ENCODE assay signal across 8 mouse cellular contexts in the genomic region with DNA sequence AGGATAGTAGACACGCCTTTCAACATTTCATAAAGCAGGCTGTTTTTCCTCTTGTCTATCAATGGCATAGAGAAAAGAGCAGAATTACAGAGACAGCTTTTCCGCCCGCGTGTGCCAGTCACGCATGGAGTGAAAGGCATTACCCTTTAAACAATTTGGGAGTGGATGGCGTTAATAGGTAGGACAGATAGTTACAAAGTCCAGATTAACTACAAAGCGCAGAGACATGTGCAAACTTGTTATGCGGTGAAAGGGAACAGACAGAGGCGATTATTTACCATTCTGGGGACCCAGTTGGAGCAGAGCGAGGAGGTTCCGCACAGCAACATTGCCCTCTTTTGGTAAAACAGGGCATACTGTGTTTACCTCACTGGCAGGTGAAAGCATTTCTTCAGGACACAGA.
A peak's percentile ranks its signal among the peaks of the same experiment; 100 is the strongest.
DNase-seq lines count a peak whose midpoint lies in the region; ATAC-seq and TF ChIP-seq lines count a peak whose summit lies in the region.

No protein-coding gene starts in this region.

- peak; percentile 87 for ATAC-seq in common myeloid progenitor, adult 5-6 weeks (replicated peaks; ENCODE audit: low read depth, poor library complexity, severe bottlenecking)
- ATAC-seq in heart, embryonic 12.5 days (ENCODE audit: insufficient number of reproducible peaks, low FRiP score) = no peak
- peak; percentile 79; the same call in 1 of the 2 replicates for ATAC-seq in kidney, embryonic 16.5 days (ENCODE audit: low FRiP score, low TSS enrichment)
- peak; percentile 84; the same call in 1 of the 2 replicates for ATAC-seq in limb, embryonic 14.5 days (ENCODE audit: low FRiP score, low read depth)
- ATAC-seq in midbrain, postnatal 0 days (ENCODE audit: low FRiP score) = peak; percentile 81; the same call in 1 of the 2 replicates

- no peaks in the 10 kb centered on the region for H3K36me3 ChIP-seq in heart, embryonic 12.5 days
- H3K36me3 ChIP-seq in kidney, embryonic 16.5 days (ENCODE audit: insufficient read depth, low read length) = no peaks in the 10 kb centered on the region
- H3K36me3 ChIP-seq in limb, embryonic 14.5 days (ENCODE audit: control insufficient read depth, insufficient read depth, low read length) = no peaks in the 10 kb centered on the region
- H3K36me3 ChIP-seq in midbrain, postnatal 0 days (ENCODE audit: insufficient read depth, low read length) = no peaks in the 10 kb centered on the region

- DNase-seq in gastrocnemius, adult 2 months = peak; percentile 17
- DNase-seq in gastrocnemius, postnatal 36 days = no peak
- DNase-seq in limb, embryonic 14.5 days (ENCODE audit: low spot score) = peak; percentile 79
- DNase-seq in midbrain, postnatal 0 days (ENCODE audit: low spot score) = peak; percentile 85
- peak; percentile 13 to 48 for DNase-seq in urinary bladder, postnatal 36 days (ENCODE audit: low spot score in 2 of 2)

- 12% methylated on average over 11 of the region's 11 CpGs for WGBS in heart, embryonic 12.5 days
- 12% methylated on average over 11 of the region's 11 CpGs for WGBS in kidney, embryonic 16.5 days
- WGBS in limb, embryonic 14.5 days = 4% methylated on average over 11 of the region's 11 CpGs
- WGBS in midbrain, postnatal 0 days = under 1% methylated on average over 11 of the region's 11 CpGs

- intact Hi-C loops in gastrocnemius, adult 2 months (cut with DNase I) = no loop called here
- intact Hi-C loops in gastrocnemius, postnatal 36 days (cut with DNase I) = no loop called here

- peak overlapping the region; percentile 65 for H3K4me2 ChIP-seq in heart, embryonic 12.5 days
- H3K4me2 ChIP-seq in kidney, embryonic 16.5 days (replicated peaks; ENCODE audit: low read depth, low read length) = peak overlapping the region; percentile 53
- peak overlapping the region; percentile 54 for H3K4me2 ChIP-seq in limb, embryonic 14.5 days (replicated peaks; ENCODE audit: low read depth, low read length, severe bottlenecking)
- peak overlapping the region; percentile 54 for H3K4me2 ChIP-seq in midbrain, postnatal 0 days (ENCODE audit: low read depth, low read length, poor library complexity, severe bottlenecking)

- TF ChIP-seq CTCF in gastrocnemius, adult 2 months (IDR thresholded peaks at IDR 0.05) = peak; percentile 60
- peak; percentile 91 for TF ChIP-seq CTCF in midbrain, postnatal 0 days (IDR thresholded peaks at IDR 0.05)

- no peak for TF ChIP-seq POLR2A in limb, embryonic 14.5 days (IDR thresholded peaks at IDR 0.05; ENCODE audit: borderline replicate concordance, extremely low read depth, insufficient read depth, insufficient read length)

- no peaks in the 10 kb centered on the region; the same call in 1 of the 2 replicates for H3K27me3 ChIP-seq in heart, embryonic 12.5 days (replicated peaks)
- H3K27me3 ChIP-seq in kidney, embryonic 16.5 days (ENCODE audit: insufficient read depth, low read length) = peaks cover 4% of the 10 kb centered on the region; the same call in 1 of the 2 replicates
- H3K27me3 ChIP-seq in limb, embryonic 14.5 days (ENCODE audit: control insufficient read depth, insufficient read depth, low read length) = no peaks in the 10 kb centered on the region
- peaks cover 26% of the 10 kb centered on the region for H3K27me3 ChIP-seq in midbrain, postnatal 0 days (ENCODE audit: insufficient read depth, low read length)

- peak overlapping the region; percentile 56; the same call in 1 of the 2 replicates for H3K9ac ChIP-seq in heart, embryonic 12.5 days
- no peak overlapping the region for H3K9ac ChIP-seq in kidney, embryonic 16.5 days (replicated peaks; ENCODE audit: low read length)
- peak overlapping the region; percentile 25; the same call in 1 of the 2 replicates for H3K9ac ChIP-seq in limb, embryonic 14.5 days (ENCODE audit: low read depth, low read length, severe bottlenecking)
- H3K9ac ChIP-seq in midbrain, postnatal 0 days (replicated peaks; ENCODE audit: low read length, poor library complexity, severe bottlenecking) = no peak overlapping the region

- no peaks in the 10 kb centered on the region for H3K4me1 ChIP-seq in heart, embryonic 12.5 days (replicated peaks)
- H3K4me1 ChIP-seq in kidney, embryonic 16.5 days (ENCODE audit: insufficient read depth, low read length) = no peaks in the 10 kb centered on the region
- H3K4me1 ChIP-seq in limb, embryonic 14.5 days (ENCODE audit: control insufficient read depth, insufficient read depth, low read length) = no peaks in the 10 kb centered on the region
- H3K4me1 ChIP-seq in midbrain, postnatal 0 days (ENCODE audit: insufficient read depth, low read length) = no peaks in the 10 kb centered on the region

- H3K27ac ChIP-seq in gastrocnemius, adult 2 months = peak overlapping the region; percentile 28; the same call in 1 of the 2 replicates
- no peak overlapping the region for H3K27ac ChIP-seq in heart, embryonic 12.5 days (ENCODE audit: poor library complexity, severe bottlenecking)
- H3K27ac ChIP-seq in kidney, embryonic 16.5 days (ENCODE audit: low read length) = no peak overlapping the region
- no peak overlapping the region for H3K27ac ChIP-seq in limb, embryonic 14.5 days (replicated peaks; ENCODE audit: low read depth, low read length)
- H3K27ac ChIP-seq in midbrain, postnatal 0 days (ENCODE audit: low read depth, low read length) = no peak overlapping the region

- H3K9me3 ChIP-seq in heart, embryonic 12.5 days (replicated peaks) = no peaks in the 10 kb centered on the region
- H3K9me3 ChIP-seq in kidney, embryonic 16.5 days (ENCODE audit: low read length) = no peaks in the 10 kb centered on the region
- no peaks in the 10 kb centered on the region for H3K9me3 ChIP-seq in limb, embryonic 14.5 days (ENCODE audit: control insufficient read depth, low read length)
- H3K9me3 ChIP-seq in midbrain, postnatal 0 days (ENCODE audit: low read length) = no peaks in the 10 kb centered on the region

- H3K4me3 ChIP-seq in gastrocnemius, adult 2 months = peak overlapping the region; percentile 47
- H3K4me3 ChIP-seq in heart, embryonic 12.5 days = peak overlapping the region; percentile 40
- H3K4me3 ChIP-seq in kidney, embryonic 16.5 days (ENCODE audit: low read length) = peak overlapping the region; percentile 37
- peak overlapping the region; percentile 34 for H3K4me3 ChIP-seq in limb, embryonic 14.5 days (replicated peaks; ENCODE audit: low read length)
- peak overlapping the region; percentile 34 for H3K4me3 ChIP-seq in midbrain, postnatal 0 days (ENCODE audit: low read depth, low read length)

Comparison
In these comparisons a context has a peak if more than half of its experiments do, and no peak if none do; other contexts are left out.
1. DNase-seq: peak in gastrocnemius, adult 2 months (single experiment), limb, embryonic 14.5 days (single experiment), midbrain, postnatal 0 days (single experiment) and urinary bladder, postnatal 36 days (2 of 2); none in gastrocnemius, postnatal 36 days (0 of 2).
2. H3K9ac ChIP-seq: peak in heart, embryonic 12.5 days (single experiment) and limb, embryonic 14.5 days (single experiment); none in kidney, embryonic 16.5 days (single experiment) and midbrain, postnatal 0 days (single experiment).
3. Peak in every context shown above with its lines, with median percentiles within 50 percentile points of each other: H3K4me3 ChIP-seq and H3K4me2 ChIP-seq.